Mouse (Mus musculus) activated CD4-positive, CD25-positive, alpha-beta regulatory T cell, adult 9 weeks (primary cell): ENCODE measurements around the gene Strip1. TPM values are rescaled to one million over a fixed set of nuclear protein-coding genes. Genes with fewer than 3 reads are reported as not detected.

ENCODE experiments used
- polyA plus RNA-seq: library from polyadenylated mRNA; unstranded; fragments of 100-300 nt; shearing (Covaris generic); gene quantifications from one replicate; pipeline ENCODE4 v1.2.1, GENCODE M21; 2017

Gene Strip1
- polyA plus RNA-seq, result 47.9 TPM

GRCm38 (mm10) chr3:107631523-107631958 lies at the start of gene Strip1:
Gene Strip1 (minus strand): TSS chr3:107631694.

DNA sequence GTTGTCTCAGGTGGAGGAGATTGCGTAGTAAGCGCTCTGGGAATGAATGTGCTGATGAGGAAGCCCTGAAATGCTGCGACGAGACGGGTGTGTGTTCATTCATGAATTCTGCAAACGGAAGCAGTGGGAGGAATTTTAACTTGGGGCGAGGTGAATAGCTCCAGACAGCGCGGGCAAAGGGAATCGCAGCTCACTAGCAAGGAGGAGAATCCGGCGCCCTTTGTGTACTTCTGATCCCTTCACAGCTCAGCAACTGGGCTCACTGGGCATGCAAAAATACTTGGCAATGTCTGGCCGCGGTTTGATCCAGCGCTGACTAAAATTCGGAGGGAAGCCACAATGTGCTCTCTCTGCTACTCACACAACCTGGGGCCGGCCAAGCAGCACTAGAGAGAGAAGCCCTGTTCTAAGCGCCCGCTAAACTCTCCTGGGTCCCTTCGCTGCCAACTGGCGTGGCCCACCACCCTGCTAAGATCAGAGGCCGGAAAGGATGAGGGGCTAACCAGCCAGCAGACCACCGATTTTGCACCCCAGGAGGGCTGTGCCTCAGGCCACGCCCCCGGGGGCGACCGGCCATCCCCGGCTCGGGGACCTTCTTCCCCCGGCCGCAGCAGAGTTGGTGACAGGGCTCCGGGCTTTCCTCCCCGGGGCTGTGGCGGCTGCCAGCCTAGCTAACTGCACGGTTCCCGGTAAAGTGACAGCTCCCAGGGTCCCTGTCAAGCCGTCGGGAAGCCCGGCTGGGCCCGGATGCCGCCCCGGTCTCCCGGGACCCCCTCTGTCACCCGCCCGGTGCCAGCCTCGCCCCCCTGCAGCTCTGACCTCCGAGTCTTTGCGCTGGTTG lies 592 bp downstream of the Strip1 start, which contains the start of gene Gm10961:
Gene Gm10961 (plus strand): TSS at position 641 of the 841 bp plus-strand sequence.

DNA sequence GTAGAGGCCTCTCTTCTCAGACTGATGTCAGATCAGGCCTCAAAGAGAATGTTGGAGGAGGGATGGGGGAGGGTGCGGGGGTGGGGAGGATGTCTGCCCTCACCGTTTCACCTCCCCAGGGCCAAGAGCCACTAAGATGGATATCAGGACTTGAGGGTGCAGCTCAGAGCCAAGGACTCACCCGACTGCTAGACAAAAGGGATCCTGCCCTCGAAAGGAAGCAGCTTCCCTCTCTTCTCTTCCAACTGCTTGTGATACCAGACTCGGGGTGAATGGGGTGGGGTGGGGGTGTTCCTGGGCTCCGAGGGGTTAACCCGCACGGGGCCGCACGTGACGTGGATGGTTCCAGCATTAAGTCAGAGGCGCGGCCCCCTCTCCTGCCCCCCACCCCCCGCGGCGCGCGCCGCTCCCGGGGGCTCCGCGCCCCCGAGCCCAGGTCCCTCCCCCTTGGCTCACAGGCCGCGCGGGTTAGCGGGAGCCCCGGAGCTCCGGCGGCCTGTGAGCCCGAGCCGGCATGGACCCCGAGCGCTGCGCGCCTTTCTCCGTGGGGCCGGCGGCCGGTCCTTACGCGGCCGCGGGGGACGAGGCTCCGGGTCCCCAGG lies 36.7 kb downstream of the Strip1 start, which contains the start of gene Alx3:
Gene Alx3 (plus strand): TSS at position 370 of the 602 bp plus-strand sequence.

Other genes starting within 250 kb of the Strip1 start
- not detected for gene Kcnc4, start 172.1 kb downstream of the Strip1 start, polyA plus RNA-seq
- not detected for gene Slc6a17, start 113.7 kb downstream of the Strip1 start, polyA plus RNA-seq
- not detected for gene Ubl4b, start 76.6 kb downstream of the Strip1 start, polyA plus RNA-seq
- gene Alx3, start 36.7 kb downstream of the Strip1 start, polyA plus RNA-seq, result not detected
- not detected for gene Gm10961, start 372 bp downstream of the Strip1 start, polyA plus RNA-seq
- gene Ahcyl1, start 64.9 kb upstream of the Strip1 start, polyA plus RNA-seq, result 10.7 TPM
- gene Csf1, start 128.8 kb upstream of the Strip1 start, polyA plus RNA-seq, result 22.6 TPM
- gene Eps8l3, start 245.5 kb upstream of the Strip1 start, polyA plus RNA-seq, result not detected